Mouse (Mus musculus) midbrain, postnatal 0 days (tissue): Measurements from ENCODE around the gene Lzts3. TPM values are rescaled to one million over a fixed set of nuclear protein-coding genes. Genes with fewer than 3 reads are reported as not detected.

Experiments
- ATAC-seq: fragments of 200-750 bp; cut with Nextera tagmentation; 2 replicates; pipeline ENCODE4 v1.8.0; 2017; ENCODE audit warnings: moderate number of reproducible peaks, mild to moderate bottlenecking, moderate TSS enrichment, moderate library complexity; ENCODE audit not compliant: low FRiP score
- DNase-seq: peaks from one replicate; pipeline ENCODE4 v3.0.0-alpha.2; 2015; ENCODE audit warnings: low spot score
- H3K27ac ChIP-seq: fragments of 300-500 bp; sonication (generic); 2 replicates; pipeline ENCODE4 v1.5.1; 2014; ENCODE audit warnings: low read depth, mild to moderate bottlenecking, low read length, mixed read lengths
- H3K27me3 ChIP-seq: fragments of 300-500 bp; sonication (generic); 2 replicates; pipeline ENCODE4 v1.6.1; 2014; ENCODE audit warnings: low read length, control low read depth, mixed read lengths; ENCODE audit not compliant: insufficient read depth
- H3K36me3 ChIP-seq: fragments of 300-500 bp; sonication (generic); 2 replicates; pipeline ENCODE4 v1.6.1; 2014; ENCODE audit warnings: low read length, control low read depth, mixed read lengths; ENCODE audit not compliant: insufficient read depth
- H3K4me1 ChIP-seq: fragments of 300-500 bp; sonication (generic); 2 replicates; pipeline ENCODE4 v1.6.1; 2014; ENCODE audit warnings: mild to moderate bottlenecking, control low read depth, antibody characterized with exemption, low read length, mixed read lengths; ENCODE audit not compliant: insufficient read depth
- H3K4me2 ChIP-seq: fragments of 300-500 bp; sonication (generic); 2 replicates; pipeline ENCODE4 v1.6.1; 2014; ENCODE audit warnings: low read depth, mild to moderate bottlenecking, low read length, mixed read lengths; ENCODE audit not compliant: poor library complexity, severe bottlenecking
- H3K4me3 ChIP-seq: fragments of 300-500 bp; sonication (generic); 2 replicates; pipeline ENCODE4 v1.5.1; 2014; ENCODE audit warnings: low read depth, mild to moderate bottlenecking, low read length, moderate library complexity
- H3K9ac ChIP-seq: fragments of 300-500 bp; sonication (generic); replicated peaks from 2 replicates; pipeline ENCODE4 v1.6.1; 2014; ENCODE audit warnings: mild to moderate bottlenecking, low read length, moderate library complexity, mixed read lengths; ENCODE audit not compliant: poor library complexity, severe bottlenecking
- H3K9me3 ChIP-seq: fragments of 300-500 bp; sonication (generic); 2 replicates; pipeline ENCODE4 v1.6.1; 2016; ENCODE audit warnings: low read length, control low read depth
- CTCF ChIP-seq: IDR thresholded peaks from 2 replicates; pipeline ENCODE4 v1.5.1; 2016; ENCODE audit warnings: antibody characterized with exemption, mild to moderate bottlenecking
- WGBS: fragments of 180-500 bp; shearing (Covaris S2); extraction: QIAGEN DNeasy Blood & Tissue Kit; methylation state at CpG from one replicate; pipeline ENCODE4 v1.1.7; 2014; 5-methylcytosine and 5-hydroxymethylcytosine counted together
- polyA plus RNA-seq: library from polyadenylated mRNA; unstranded; fragments of >200 nt; fragmentation: Nextera tagmentation; extraction: Ambion mirVana; gene quantifications from 2 replicates; pipeline ENCODE4 v1.2.1, GENCODE M21; 2015
- total RNA-seq: library from RNA; depleted of rRNA; stranded (reverse); fragments of >200 nt; gene quantifications from 2 replicates; pipeline ENCODE4 v1.2.3, GENCODE M21; 2014

The Lzts3 gene
- total and polyA plus RNA-seq, 2 experiments from 2014 or later = 18.8 to 76.6 TPM

DNA sequence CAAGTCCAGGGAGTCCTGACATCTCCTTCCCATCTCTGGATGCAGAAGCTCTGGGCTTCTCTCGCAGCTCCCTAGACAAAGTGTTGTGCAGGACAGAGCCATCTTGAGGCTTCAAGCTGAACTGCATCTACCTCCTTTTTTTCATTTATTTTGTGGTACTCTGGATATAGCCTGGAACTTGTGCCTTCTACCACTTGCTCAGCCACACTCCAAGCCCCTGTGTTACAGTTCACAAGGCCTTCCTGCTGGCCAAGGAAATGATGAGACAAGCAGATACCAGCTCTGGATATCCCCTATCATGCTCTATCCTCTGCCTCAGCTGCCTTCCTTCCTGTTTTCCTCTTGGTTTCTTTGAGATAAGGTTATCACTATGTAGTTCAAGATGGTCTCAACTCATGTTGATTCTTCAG, 45.0 kb downstream of the Lzts3 start:
- Histone ChIP-seq H3K9ac (no peak overlapping the region), H3K4me3 (no peak overlapping the region), H3K27me3 (no peaks in the 10 kb centered on the region), H3K4me1 (no peaks in the 10 kb centered on the region), H3K27ac (no peak overlapping the region), H3K4me2 (no peak overlapping the region), H3K36me3 (peaks cover 45% of the 10 kb centered on the region), H3K9me3 (no peaks in the 10 kb centered on the region)
- DNase-seq (peak; percentile 64), ATAC-seq (peak; percentile 52)
- TF ChIP-seq CTCF = peak; percentile 79
- WGBS = 9% methylated on average over 1 of the region's 1 CpGs

DNA sequence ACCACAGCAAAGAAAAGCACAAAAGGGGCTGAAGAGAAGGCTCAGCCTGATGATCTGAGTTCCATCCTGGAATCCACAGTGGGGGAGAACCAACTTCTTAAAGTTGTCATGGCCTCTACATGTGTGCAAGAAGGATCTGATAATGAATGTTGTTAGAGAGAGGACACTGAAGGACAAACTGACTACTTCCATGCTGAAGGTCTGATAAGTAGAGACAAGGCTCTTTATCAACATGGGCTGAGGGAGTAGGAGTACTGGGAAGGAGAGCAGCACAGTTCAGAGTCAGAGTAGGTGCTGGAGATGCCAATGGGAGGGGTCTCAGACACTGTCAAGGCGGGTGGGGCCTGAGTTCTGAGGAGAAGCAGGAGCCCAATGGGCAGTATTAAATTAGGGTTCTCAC, 47.0 kb downstream of the Lzts3 start:
- Histone ChIP-seq H3K4me3 (no peak overlapping the region), H3K4me1 (no peaks in the 10 kb centered on the region), H3K27ac (no peak overlapping the region), H3K36me3 (peaks cover 49% of the 10 kb centered on the region), H3K9me3 (no peaks in the 10 kb centered on the region), H3K9ac (no peak overlapping the region), H3K27me3 (no peaks in the 10 kb centered on the region), H3K4me2 (no peak overlapping the region)
- no peak for ATAC-seq
- TF ChIP-seq CTCF = no peak
- 71% methylated on average over 1 of the region's 1 CpGs for WGBS
- DNase-seq = no peak

DNA sequence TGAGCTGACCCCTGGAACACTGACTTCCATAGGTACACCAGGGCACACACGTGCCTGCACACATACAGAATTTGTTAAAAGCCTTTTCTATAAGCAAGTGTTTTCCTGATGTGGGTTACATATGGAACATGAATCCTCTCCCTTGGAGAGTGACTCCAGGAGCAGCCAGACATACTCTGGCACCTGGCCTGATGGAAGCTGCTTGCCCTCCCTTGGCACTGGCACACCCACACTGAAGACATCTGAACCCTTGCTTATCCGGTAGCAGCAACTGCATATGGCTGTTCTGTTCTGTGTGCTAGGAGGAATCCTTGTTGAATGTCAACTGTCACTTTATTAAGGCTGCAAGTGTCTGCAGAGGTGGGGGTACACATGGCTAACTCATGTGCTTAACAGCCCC, 51.6 kb downstream of the Lzts3 start:
- WGBS = 89% methylated on average over 2 of the region's 2 CpGs
- H3K36me3 ChIP-seq = peaks cover 28% of the 10 kb centered on the region
- no peaks in the 10 kb centered on the region for H3K27me3 ChIP-seq
- H3K9ac ChIP-seq = no peak overlapping the region
- DNase-seq (no peak), ATAC-seq (no peak)
- no peak overlapping the region for H3K27ac ChIP-seq
- TF ChIP-seq CTCF = no peak
- H3K9me3 ChIP-seq = no peaks in the 10 kb centered on the region
- no peak overlapping the region for H3K4me2 ChIP-seq
- H3K4me3 ChIP-seq = no peak overlapping the region
- no peaks in the 10 kb centered on the region for H3K4me1 ChIP-seq

- H3K27ac ChIP-seq = no peak overlapping the region
- no peak overlapping the region for H3K4me2 ChIP-seq
- H3K9me3 ChIP-seq = no peaks in the 10 kb centered on the region
- no peak overlapping the region for H3K4me3 ChIP-seq
- no peaks in the 10 kb centered on the region for H3K4me1 ChIP-seq
- H3K27me3 ChIP-seq = no peaks in the 10 kb centered on the region
- WGBS = 94% methylated on average over 2 of the region's 2 CpGs
- peaks cover 20% of the 10 kb centered on the region for H3K36me3 ChIP-seq
- ATAC-seq (no peak), DNase-seq (no peak)
- H3K9ac ChIP-seq = no peak overlapping the region
- no peak for TF ChIP-seq CTCF
Measured at GRCm38 (mm10) chr2:130589761-130590160, 52.8 kb downstream of the Lzts3 start.

DNA sequence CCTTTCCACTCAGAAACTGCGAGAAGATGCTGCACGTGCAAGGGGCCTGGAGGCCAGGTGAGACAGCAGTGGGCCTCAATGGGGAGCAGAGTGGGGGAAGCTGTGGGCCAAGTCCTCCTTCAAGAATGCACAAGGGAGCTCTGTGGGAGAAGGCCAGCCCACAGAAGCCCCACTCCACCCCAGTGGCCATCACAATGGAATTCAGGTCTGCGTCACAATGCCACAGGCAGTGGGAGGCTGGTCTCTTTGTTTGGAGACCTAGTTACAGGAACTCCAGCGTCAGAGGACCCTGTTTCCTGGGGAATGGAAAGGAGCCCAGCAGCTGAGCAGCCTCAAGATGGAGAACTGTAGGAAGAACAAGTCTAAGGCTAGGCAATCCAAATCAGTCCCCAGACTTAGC, 53.4 kb downstream of the Lzts3 start:
- H3K4me3 ChIP-seq = no peak overlapping the region
- H3K4me2 ChIP-seq = no peak overlapping the region
- DNase-seq = no peak
- no peak overlapping the region for H3K9ac ChIP-seq
- no peak for TF ChIP-seq CTCF
- ATAC-seq = no peak
- H3K27me3 ChIP-seq = no peaks in the 10 kb centered on the region
- H3K36me3 ChIP-seq = peaks cover 20% of the 10 kb centered on the region
- no peaks in the 10 kb centered on the region for H3K9me3 ChIP-seq
- no peak overlapping the region for H3K27ac ChIP-seq
- H3K4me1 ChIP-seq = no peaks in the 10 kb centered on the region
- WGBS = 54% methylated on average over 4 of the region's 4 CpGs

DNA sequence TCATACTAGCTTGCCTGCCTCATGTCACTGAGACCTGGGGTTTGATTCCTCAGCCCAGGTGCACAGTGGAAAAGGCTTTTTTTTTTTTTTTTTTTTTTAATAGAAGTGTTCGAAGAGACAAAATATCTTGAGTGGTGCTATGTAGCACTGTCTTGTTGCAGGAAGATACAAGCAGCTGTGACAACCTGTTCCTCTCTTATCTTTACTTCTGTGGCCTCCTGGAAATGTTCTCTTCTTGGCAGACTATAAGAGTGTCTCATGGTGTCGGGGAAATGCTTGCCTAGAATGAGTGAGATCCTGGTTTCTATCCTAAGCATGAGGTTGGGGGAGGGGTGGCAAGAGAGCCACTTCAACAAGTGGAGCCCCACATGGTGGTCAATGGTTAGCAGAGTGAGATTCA, 54.2 kb downstream of the Lzts3 start:
- no peak for ATAC-seq
- no peak for TF ChIP-seq CTCF
- 84% methylated on average over 2 of the region's 2 CpGs for WGBS
- Histone ChIP-seq H3K27ac (no peak overlapping the region), H3K9me3 (no peaks in the 10 kb centered on the region), H3K4me3 (no peak overlapping the region), H3K4me2 (no peak overlapping the region), H3K9ac (no peak overlapping the region), H3K4me1 (no peaks in the 10 kb centered on the region), H3K36me3 (peaks cover 19% of the 10 kb centered on the region), H3K27me3 (no peaks in the 10 kb centered on the region)
- no peak for DNase-seq
